Mouse (Mus musculus): ENCODE measurements around the gene Parp9.
"Not testable (repeated sequence)": the region's sequence is repeated elsewhere in the genome, so short reads cannot be mapped to it uniquely, and the experiment has no call there.

Gene Parp9

DNA sequence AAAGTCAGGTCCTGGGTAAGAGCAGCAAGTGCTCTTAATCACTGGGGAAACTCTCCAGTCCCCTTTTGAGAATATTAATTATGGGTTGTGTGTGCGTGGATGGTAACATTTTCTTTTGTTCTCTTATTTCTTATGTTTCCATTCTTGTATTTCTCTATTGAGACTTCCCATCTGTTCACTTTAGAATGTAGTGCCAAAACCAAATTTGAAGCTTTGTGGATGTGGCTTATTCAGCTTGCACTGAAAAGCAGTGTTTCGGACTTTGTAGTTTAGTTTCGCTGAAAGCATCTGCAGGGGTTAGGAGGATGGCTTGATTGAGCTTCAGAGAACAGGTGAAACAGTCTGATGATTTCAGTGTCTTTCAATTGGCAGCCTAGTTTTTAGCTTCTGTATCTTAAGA, 55.0 kb downstream of the Parp9 start:
- no peak for DNase-seq (ENCODE audit: low spot score in 2 of 2)

DNA sequence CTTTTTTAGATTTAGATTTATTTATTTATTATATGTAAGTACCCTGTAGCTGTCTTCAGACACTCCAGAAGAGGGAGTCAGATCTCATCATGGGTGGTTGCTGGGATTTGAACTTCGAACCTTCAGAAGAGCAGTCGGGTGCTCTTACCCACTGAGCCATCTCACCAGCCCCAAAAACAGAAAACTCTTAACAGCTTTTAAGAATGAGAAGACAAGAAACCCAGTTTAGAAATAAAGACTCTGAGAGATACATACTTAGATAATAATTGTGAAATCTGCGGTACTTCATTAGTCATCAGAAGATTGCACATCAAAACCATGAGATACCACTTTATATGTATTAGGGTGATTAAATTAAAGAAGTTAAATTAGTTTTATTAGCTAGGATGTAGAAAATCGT, 60.6 kb downstream of the Parp9 start:
- not testable (repeated sequence) for DNase-seq (ENCODE audit: low spot score in 2 of 2)

DNA sequence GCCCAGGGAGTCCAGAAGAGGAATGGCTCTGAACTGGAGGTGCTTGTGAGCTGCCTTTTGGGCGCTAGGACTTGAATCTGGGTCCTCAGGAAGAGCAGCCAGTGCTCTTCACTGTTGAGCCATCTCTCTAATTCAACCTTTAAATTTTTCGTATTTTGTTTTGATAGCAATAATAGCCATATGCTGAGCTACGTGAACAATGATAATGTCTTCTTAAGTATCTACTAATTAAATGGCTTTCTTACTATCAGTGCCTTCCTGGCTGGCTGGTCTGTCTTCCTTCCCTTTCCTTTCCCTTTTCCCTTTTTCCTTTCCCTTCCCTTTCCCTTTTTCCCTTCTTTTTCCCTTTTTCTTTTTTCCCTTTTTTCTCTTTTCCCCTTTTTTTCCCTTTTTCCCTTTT, 70.1 kb downstream of the Parp9 start:
- no peak for DNase-seq (ENCODE audit: low spot score in 2 of 2)

DNA sequence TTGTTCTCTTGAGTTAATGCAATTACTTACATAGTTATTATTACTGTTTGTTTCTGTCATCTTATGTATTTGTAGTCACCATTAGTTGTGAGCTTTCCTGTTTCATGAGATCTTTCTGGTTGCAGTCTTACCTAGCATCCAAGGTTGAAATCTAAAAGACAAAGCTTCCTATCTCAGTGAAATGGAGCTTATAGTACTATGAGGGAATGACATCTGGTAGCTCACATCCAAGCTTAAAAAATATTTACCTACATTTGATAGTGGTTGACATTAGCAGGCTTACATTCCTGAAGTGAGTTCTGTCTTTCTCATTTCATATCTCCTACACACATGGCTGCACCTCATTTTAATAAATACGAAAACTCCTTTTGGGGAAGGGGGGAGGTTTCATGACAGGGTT, 78.1 kb downstream of the Parp9 start:
- DNase-seq (ENCODE audit: low spot score in 2 of 2): no peak
